Mouse (Mus musculus) kidney, embryonic 16.5 days (tissue): Measurements from ENCODE around the gene Clcn6. TPM values are rescaled to one million over a fixed set of nuclear protein-coding genes. Genes with fewer than 3 reads are reported as not detected.

Source experiments
- ATAC-seq: fragments of 200-750 bp; cut with Nextera tagmentation; 2 replicates; pipeline ENCODE4 v1.8.0; 2017; ENCODE audit warnings: moderate TSS enrichment; ENCODE audit not compliant: low FRiP score, low TSS enrichment
- H3K27ac ChIP-seq: fragments of 300-500 bp; sonication (generic); 2 replicates; pipeline ENCODE4 v1.5.1; 2014; ENCODE audit warnings: low read length
- H3K27me3 ChIP-seq: fragments of 300-500 bp; sonication (generic); 2 replicates; pipeline ENCODE4 v1.6.1; 2014; ENCODE audit warnings: low read length, control low read depth, mixed read lengths; ENCODE audit not compliant: insufficient read depth
- H3K36me3 ChIP-seq: fragments of 300-500 bp; sonication (generic); 2 replicates; pipeline ENCODE4 v1.6.1; 2014; ENCODE audit warnings: low read length, control low read depth, mixed read lengths; ENCODE audit not compliant: insufficient read depth
- H3K4me1 ChIP-seq: fragments of 300-500 bp; sonication (generic); 2 replicates; pipeline ENCODE4 v1.6.1; 2014; ENCODE audit warnings: low read length, control low read depth, mixed read lengths; ENCODE audit not compliant: insufficient read depth
- H3K4me2 ChIP-seq: fragments of 300-500 bp; sonication (generic); replicated peaks from 2 replicates; pipeline ENCODE4 v1.6.1; 2014; ENCODE audit warnings: low read depth, low read length
- H3K4me3 ChIP-seq: fragments of 300-500 bp; sonication (generic); 2 replicates; pipeline ENCODE4 v1.5.1; 2014; ENCODE audit warnings: mild to moderate bottlenecking, low read length
- H3K9ac ChIP-seq: fragments of 300-500 bp; sonication (generic); replicated peaks from 2 replicates; pipeline ENCODE4 v1.6.1; 2014; ENCODE audit warnings: low read length
- H3K9me3 ChIP-seq: fragments of 300-500 bp; sonication (generic); 2 replicates; pipeline ENCODE4 v1.6.1; 2016; ENCODE audit warnings: low read length, control low read depth
- WGBS: fragments of 180-500 bp; shearing (Covaris S2); extraction: QIAGEN DNeasy Blood & Tissue Kit; methylation state at CpG from one replicate; pipeline ENCODE4 v1.1.7; 2014; 5-methylcytosine and 5-hydroxymethylcytosine counted together
- polyA plus RNA-seq: library from polyadenylated mRNA; unstranded; fragments of >200 nt; fragmentation: Nextera tagmentation; extraction: Ambion mirVana; gene quantifications from 2 replicates; pipeline ENCODE4 v1.2.1, GENCODE M21; 2015

Gene Clcn6
- polyA plus RNA-seq, 1 experiment from 2014 or later, result 6.4 TPM

DNA sequence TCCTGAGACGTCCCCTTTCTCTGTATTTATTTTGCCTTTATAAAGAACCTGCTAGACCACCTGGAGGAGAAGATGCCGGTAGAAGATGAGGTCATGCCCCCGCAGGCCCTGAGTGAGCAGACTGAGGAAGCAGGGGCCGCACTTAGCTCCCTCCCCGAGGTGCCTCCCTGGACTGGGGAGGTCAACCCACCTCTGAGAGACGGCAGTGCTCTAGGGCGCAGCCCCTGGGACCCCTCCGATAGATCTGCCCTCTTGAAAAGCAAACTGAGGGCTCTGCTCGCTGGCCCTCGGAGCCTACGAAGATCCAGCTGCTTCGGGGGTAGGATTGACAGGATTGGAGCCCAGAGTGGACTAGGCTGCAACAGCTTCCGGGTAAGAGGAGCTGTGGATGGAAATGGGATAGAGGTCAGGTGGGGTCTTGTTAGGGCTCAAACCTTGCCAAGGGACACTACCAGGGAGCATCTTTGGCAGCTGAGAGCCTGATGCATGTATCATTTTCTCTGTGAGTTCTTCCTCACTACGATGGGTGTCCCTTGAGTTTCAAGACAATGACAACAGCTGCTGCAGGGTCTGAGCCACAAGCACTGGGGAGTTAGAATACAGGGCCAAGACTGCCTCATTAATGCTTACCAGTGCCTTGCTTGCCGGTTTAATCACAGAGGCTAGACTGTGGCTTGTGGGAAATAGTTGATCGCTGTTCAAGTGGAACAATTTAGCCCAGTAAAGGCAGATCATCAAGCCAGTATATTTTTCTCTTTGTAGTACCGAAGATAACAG, 37.4 kb downstream of the Clcn6 start:
- no peak overlapping the region for H3K4me2 ChIP-seq
- H3K4me1 ChIP-seq, result no peaks in the 10 kb centered on the region
- ATAC-seq, result no peak
- no peaks in the 10 kb centered on the region for H3K9me3 ChIP-seq
- 81% methylated on average over 17 of the region's 17 CpGs for WGBS
- H3K9ac ChIP-seq, result no peak overlapping the region
- peaks cover 16% of the 10 kb centered on the region for H3K36me3 ChIP-seq
- no peaks in the 10 kb centered on the region for H3K27me3 ChIP-seq
- H3K4me3 ChIP-seq, result no peak overlapping the region
- H3K27ac ChIP-seq, result no peak overlapping the region

DNA sequence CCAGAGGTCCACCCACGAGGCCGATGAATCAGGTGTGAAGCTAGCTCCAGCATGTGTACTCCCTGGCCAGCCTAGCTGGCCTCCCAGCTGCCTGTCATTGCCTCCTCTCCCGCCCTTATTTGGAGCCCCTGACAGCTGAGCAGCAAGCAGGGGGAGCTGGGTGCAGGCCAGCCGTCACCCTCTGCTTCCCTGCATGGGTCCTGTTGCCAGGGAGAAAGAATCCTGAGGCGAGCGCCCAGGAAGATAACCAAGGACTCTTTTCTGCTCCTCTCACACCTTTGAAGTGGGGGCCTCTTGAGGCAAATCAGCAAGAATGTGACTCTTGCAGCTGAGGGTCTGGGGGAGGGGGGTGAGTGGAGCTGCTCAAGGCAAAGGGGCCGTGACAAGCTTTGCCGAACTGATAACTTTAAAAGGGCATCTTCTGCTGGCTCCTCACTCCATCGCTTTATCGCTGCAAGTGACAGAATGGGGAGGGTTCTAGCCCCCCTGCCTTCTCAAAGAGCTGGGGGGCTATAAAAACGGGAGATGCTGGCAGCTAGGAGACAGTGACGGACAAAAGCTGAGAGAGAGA, 38.3 kb downstream of the Clcn6 start, which contains the start of gene Nppa:
Nppa (plus strand) TSS at position 521 of the 571 bp plus-strand sequence.
- WGBS, result 25% methylated on average over 12 of the region's 12 CpGs
- Histone ChIP-seq H3K9me3 (no peaks in the 10 kb centered on the region), H3K4me3 (no peak within 1 kb of the TSS), H3K27me3 (no peaks in the 10 kb centered on the region), H3K4me1 (no peaks in the 10 kb centered on the region), H3K36me3 (peaks cover 7% of the 10 kb centered on the region), H3K4me2 (no peak within 1 kb of the TSS), H3K27ac (no peak within 1 kb of the TSS), H3K9ac (no peak within 1 kb of the TSS)
- ATAC-seq, result no peak

DNA sequence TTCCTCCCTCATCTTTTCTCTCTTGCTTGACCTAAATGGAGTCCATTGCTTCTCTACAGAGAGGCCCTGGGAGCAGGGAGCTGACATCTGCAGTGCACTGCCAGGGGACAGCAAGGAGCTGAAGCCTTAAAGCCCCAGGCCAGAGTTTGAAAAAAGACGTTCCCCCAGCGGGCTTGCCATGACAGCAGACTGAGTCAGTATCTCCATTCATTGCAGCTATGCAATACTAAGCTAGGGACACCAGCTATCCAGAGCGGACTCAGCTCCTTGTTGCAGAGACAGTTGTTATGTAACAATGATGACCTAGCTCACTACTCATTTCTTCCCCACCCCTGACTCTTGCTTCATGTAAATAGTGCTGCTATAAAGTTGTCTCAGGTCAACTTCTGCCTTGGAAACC, 43.3 kb downstream of the Clcn6 start:
- no peak for ATAC-seq
- H3K27ac ChIP-seq, result no peak overlapping the region
- no peaks in the 10 kb centered on the region for H3K27me3 ChIP-seq
- H3K4me3 ChIP-seq, result no peak overlapping the region
- H3K9me3 ChIP-seq, result no peaks in the 10 kb centered on the region
- H3K36me3 ChIP-seq, result no peaks in the 10 kb centered on the region
- no peak overlapping the region for H3K4me2 ChIP-seq
- H3K9ac ChIP-seq, result no peak overlapping the region
- 86% methylated on average over 3 of the region's 3 CpGs for WGBS
- H3K4me1 ChIP-seq, result no peaks in the 10 kb centered on the region

DNA sequence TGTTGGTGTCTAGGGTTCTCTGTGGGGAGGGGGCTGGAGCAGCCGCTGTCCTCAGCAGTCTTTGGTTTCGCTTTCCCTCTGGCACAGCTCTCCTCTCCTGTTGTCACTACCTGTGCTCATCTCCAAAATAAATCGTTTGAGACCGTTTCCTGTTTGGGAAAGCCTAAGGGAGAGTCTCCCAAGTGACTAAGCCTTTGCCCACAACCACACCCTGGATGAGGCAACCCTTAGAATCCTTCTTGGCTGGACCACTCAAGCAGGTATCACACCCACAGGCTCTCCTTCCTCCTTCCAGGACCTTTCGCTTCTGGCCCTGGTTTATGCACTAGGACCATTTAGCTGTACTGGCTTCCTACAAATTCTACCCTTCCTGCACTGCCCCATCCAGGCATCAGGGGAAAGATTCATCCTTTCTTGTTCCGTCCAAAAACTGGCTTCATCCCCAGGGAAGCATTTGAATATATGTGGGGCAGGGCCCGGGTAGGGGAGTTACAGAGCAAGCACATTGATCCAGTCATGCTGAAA, 45.0 kb downstream of the Clcn6 start:
- H3K4me1 ChIP-seq, result no peaks in the 10 kb centered on the region
- ATAC-seq, result no peak
- H3K4me2 ChIP-seq, result no peak overlapping the region
- H3K27me3 ChIP-seq, result no peaks in the 10 kb centered on the region
- no peak overlapping the region for H3K27ac ChIP-seq
- 55% methylated on average over 7 of the region's 7 CpGs for WGBS
- no peak overlapping the region for H3K9ac ChIP-seq
- H3K36me3 ChIP-seq, result no peaks in the 10 kb centered on the region
- H3K9me3 ChIP-seq, result no peaks in the 10 kb centered on the region
- no peak overlapping the region for H3K4me3 ChIP-seq

DNA sequence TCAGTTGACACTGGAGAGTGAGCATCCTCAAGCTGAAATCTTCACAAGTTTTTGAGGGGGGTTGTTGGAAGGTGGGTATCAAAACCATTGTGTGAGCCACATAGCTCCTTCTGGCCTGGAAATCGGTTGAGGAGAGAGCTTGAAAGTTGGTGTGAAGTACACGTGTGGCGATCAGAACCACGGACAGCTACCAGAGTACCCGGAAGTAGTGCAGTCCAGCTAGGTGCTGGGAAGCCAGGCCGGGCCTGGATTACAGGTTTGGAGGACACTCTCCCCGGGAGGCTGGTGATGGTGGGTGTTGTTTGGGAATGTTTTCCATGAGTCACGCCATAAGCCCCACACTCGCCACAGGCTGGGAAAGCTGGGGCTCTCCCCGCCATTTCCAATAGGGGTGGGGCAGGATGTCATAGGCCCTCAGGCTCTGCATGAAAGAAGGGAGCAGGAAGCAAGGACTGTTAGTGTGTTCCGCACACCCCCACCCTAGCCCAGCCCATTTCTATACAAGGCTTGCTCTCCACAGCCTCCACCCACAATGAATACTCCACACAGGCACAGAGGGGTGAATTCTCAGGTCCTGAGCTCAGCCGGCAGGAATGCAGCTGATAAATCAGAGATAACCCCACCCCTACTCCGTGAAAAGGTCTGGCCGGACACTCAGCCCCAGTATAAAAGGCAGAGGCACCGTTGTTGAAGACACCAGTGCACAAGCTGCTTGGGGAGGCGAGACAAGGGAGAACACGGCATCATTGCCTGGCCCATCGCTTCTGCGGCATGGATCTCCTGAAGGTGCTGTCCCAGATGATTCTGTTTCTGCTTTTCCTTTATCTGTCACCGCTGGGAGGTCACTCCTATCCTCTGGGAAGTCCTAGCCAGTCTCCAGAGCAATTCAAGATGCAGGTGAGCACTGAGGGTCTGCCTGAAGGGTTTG, 53.2 kb downstream of the Clcn6 start, which contains the start of gene Nppb:
Nppb (plus strand) TSS at position 584 of the 928 bp plus-strand sequence.
- ATAC-seq, result peak; percentile 77
- Histone ChIP-seq H3K9ac (no peak within 1 kb of the TSS), H3K27me3 (no peaks in the 10 kb centered on the region), H3K4me3 (no peak within 1 kb of the TSS), H3K36me3 (no peaks in the 10 kb centered on the region), H3K4me2 (no peak within 1 kb of the TSS), H3K27ac (no peak within 1 kb of the TSS), H3K4me1 (no peaks in the 10 kb centered on the region), H3K9me3 (no peaks in the 10 kb centered on the region)
- WGBS, result 33% methylated on average over 20 of the region's 20 CpGs

DNA sequence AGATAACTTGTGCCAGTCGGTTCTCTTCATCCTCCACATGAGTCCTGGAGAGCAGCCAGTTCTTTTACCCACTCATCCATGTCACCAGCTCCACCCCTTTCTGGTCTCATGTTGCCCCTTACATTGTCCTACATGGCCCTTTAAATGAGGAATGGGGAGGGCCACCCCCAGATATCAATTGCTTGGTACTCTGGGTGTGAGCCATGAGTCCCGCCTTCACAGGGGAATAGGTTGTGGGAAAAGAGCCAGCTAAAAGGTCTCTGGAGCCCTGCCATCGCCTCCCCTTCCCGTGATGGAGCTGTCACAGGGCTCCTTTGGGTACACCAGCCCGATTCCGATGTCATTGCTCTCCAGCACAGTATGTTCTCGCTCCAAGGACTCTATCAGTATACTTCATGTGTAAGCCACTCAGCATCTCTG, 59.2 kb downstream of the Clcn6 start:
- H3K27ac ChIP-seq, result no peak overlapping the region
- H3K9me3 ChIP-seq, result peaks cover 3% of the 10 kb centered on the region; the same call in 1 of the 2 replicates
- H3K4me1 ChIP-seq, result no peaks in the 10 kb centered on the region
- WGBS, result 75% methylated on average over 7 of the region's 7 CpGs
- no peaks in the 10 kb centered on the region for H3K27me3 ChIP-seq
- H3K4me3 ChIP-seq, result no peak overlapping the region
- H3K9ac ChIP-seq, result no peak overlapping the region
- H3K36me3 ChIP-seq, result no peaks in the 10 kb centered on the region
- H3K4me2 ChIP-seq, result no peak overlapping the region
- ATAC-seq, result no peak

DNA sequence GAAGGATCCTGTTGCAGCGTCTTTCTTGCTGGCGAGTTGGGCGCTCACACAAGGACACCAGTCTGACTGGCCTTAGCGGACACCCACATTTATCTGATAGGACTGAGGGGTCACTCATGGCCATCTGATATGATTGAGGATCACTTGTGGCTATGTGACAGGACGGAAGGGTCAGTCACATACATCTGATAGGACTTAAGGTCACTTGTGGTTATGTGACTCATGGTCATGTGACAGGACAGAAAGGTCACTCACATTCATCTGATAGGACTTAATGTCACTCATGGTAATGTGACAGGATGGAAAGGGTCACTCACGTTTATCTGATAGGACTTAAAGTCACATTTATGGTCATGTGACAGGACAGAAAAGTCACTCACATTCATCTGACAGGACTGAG, 60.2 kb downstream of the Clcn6 start:
- WGBS, result 91% methylated on average over 6 of the region's 6 CpGs
- H3K9me3 ChIP-seq, result peaks cover 3% of the 10 kb centered on the region; the same call in 1 of the 2 replicates
- H3K4me2 ChIP-seq, result no peak overlapping the region
- H3K4me3 ChIP-seq, result no peak overlapping the region
- H3K36me3 ChIP-seq, result no peaks in the 10 kb centered on the region
- no peaks in the 10 kb centered on the region for H3K27me3 ChIP-seq
- no peak overlapping the region for H3K27ac ChIP-seq
- no peak for ATAC-seq
- H3K4me1 ChIP-seq, result no peaks in the 10 kb centered on the region
- H3K9ac ChIP-seq, result no peak overlapping the region

DNA sequence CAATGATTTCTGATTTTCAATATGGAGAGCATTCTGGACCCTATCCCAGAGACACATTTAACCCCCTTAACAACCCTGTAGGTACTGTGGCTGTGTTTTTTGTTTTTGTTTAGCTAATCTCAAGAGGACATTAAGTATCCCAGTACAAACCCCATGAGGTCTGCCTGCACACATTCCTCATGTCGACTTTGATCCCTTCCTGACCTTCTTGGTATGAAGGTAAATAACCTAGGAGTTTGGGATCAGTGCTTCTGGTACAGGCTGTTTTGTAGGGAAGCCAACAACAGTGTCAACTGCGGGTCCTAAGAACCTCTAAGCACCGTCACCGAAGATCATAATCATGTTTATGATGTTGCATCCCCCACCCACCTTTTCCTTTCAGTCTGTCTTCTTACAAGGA, 60.9 kb downstream of the Clcn6 start:
- Histone ChIP-seq H3K9me3 (peaks cover 3% of the 10 kb centered on the region; the same call in 1 of the 2 replicates), H3K4me2 (no peak overlapping the region), H3K27me3 (no peaks in the 10 kb centered on the region), H3K27ac (no peak overlapping the region), H3K9ac (no peak overlapping the region), H3K4me1 (no peaks in the 10 kb centered on the region), H3K4me3 (no peak overlapping the region), H3K36me3 (no peaks in the 10 kb centered on the region)
- WGBS, result 75% methylated on average over 4 of the region's 4 CpGs
- ATAC-seq, result no peak

DNA sequence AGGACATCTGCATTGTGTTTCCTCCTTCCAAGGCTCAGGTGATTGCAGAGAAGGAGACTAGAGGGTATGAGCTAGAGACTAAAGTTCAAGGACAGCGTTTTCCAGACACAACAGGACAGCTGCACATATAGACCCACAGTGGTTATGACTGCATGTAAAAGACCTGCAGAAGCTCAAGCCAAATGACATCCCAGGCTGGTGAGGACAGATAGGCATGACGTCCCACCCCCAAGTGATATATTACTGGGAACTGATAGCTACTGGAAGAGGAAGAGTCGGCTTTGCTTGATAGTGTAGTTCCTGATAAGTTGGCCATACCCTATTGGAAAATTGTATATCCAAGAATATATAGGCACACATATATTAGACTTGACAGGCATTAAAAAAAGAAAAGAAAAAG, 62.4 kb downstream of the Clcn6 start:
- H3K4me1 ChIP-seq, result no peaks in the 10 kb centered on the region
- H3K4me2 ChIP-seq, result no peak overlapping the region
- H3K36me3 ChIP-seq, result no peaks in the 10 kb centered on the region
- no peaks in the 10 kb centered on the region for H3K27me3 ChIP-seq
- H3K27ac ChIP-seq, result no peak overlapping the region
- no peak for ATAC-seq
- H3K9ac ChIP-seq, result no peak overlapping the region
- H3K4me3 ChIP-seq, result no peak overlapping the region
- WGBS, result 73% methylated on average over 3 of the region's 3 CpGs
- peaks cover 3% of the 10 kb centered on the region; the same call in 1 of the 2 replicates for H3K9me3 ChIP-seq
